Mouse (Mus musculus): Measurements from ENCODE around the gene Nwd1.
"Not testable (repeated sequence)": the region's sequence is repeated elsewhere in the genome, so short reads cannot be mapped to it uniquely, and the experiment has no call there.

Gene Nwd1

DNA sequence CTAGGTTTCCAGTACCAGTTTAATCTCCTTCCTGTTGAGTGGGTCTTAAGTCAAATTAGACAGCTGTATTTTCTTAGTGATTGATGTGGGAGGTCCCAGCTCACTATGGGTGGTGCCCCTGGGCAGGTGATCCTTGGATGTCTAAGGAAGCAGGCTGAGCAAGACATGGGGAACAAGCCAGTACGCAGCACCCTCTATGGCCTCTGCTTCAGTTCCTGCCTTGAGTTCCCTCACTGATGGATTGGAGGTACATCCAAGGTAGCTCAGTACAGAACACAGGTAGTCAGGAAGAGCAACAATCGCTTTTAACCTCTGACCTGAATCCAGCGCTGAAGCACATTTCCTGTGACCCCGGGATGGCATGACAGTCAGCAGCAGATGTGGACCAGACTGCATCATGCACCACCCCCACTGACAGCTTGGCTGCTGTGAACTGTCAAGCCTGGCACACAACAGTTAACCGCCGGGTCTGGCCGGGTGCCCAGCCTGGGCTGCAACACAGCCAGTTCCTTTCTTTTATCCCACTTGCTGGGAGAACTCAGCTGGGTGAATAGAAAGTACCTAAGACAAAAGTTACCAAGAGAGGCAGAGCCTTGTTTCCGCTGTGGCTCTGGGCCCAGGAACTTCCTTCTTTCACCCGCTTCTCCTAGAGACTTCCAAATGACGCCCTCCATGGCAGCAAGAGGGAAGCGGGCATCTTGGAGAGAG lies at the start of gene Nwd1:
Gene Nwd1 (plus strand): TSS at position 652 of the 708 bp plus-strand sequence.
- peak; percentile 66 for DNase-seq

DNA sequence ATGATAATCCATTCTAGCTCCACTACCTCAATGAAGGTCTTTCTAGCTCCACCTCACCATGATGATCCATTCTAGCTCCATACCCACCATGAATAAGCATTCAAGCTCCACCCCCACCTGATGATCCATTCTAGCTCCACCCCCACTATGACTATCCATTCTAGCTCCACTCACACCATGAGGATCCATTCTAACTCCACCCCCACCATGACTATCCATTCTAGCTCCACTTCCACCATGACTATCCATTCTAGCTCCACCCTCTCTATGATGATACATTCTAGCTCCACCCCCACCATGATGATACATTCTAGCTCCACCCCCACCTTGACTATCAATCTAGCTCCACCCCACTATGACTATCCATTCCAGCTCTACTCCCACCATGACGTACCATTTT lies 3.6 kb upstream of the Nwd1 start:
- DNase-seq: no peak

DNA sequence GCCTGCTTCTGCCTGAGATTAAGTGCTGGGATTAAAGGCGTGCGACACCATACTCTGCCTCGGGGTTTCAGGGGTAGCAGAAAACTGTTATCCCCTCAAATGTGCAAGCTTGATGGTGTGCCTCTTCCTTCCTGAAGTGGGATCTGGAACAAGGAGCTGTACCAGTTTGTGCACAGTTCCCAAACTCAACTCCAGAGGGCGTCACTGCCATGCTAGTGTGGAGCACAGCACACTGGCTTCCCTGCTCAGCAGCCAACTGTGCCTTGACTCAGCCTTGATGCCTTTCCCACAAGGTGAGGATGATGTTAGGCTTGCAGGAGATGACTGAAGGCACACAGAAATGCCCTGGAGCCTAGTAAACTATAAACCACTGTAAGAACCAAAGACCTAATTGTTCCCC lies 1.9 kb upstream of the Nwd1 start:
- DNase-seq: peak; percentile 69

DNA sequence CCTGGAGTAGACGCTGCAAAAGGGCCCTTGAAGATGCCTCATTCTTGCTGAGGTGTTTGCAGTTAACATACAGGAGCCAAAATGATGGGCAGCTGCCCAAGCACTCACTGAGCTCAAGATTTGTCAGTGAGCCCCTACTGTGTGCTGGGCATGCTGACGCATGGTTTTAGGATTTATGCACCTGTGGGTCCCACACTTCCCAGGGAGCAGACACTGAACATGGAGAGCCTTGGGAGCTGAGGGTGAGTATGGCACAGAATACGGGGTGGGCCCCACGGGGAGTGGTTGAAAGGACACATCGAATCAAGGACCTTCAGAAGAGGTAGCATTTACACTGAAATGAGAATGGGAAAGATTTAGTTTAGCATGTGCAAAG lies 245 bp downstream of the Nwd1 start:
- no peak for DNase-seq

DNA sequence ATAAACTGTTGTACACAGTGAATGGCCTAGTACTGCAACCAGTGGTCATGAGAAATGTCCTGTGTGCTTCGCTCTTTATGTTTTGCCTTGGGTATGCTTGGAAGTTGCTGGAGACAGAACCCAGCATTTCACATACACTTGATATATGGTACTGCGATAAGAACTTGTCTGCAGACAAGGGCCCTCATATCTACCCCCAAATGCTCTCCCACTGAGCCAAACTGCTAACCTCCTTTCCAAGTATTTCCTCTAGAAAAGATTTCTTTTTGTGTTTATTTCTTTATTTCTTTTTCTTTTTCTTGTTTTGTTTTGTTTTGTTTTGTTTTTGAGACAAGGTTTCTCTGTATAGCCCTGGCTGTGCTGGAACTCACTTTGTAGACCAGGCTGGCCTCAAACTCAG lies 4.2 kb downstream of the Nwd1 start:
- DNase-seq: no peak

DNA sequence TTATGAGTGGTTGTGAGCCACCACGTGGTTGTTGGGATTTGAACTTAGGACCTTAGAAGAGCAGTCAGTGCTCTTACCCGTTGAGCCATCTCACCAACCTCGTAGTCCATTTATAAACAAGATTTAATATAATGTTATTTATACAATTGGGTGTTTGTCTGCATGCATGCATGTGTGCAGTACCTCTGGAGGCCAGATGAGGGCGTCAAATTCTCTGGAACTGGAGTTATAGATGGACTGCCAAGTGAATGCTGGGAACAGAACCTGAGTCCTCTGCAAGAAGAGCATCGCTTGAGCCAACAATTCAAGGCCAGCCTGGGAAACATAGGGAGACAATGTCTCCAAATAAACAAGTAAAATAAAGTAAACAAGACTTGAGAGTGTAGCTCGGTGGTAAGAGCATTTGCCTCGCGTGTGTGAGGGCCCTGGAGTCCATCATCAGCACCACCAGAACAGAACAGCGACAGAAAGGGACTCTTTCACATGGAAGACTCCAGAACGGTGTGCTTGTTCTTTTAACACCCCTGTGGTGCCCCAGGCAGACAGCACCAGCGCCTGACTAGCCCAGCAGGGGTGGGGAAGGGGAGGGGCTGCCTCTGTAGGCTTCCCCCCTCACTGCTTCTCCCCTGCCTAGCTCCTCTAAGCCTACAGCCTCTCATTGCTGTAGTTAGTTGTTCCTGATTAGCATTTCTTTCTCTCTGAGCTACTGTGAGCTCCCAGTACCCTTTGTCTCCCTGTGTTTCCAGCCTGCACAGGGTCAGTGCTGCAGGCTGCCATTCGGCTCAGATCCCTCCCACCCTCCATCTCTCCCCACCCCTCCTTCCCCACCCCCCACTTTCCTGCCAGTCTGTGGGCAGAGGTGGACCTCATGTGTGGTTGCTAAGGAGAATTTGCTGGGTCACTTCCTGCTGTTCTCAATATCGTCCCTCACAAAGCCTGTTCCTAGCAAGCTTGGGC lies 8.3 kb downstream of the Nwd1 start:
- peak; percentile 57 for DNase-seq

DNA sequence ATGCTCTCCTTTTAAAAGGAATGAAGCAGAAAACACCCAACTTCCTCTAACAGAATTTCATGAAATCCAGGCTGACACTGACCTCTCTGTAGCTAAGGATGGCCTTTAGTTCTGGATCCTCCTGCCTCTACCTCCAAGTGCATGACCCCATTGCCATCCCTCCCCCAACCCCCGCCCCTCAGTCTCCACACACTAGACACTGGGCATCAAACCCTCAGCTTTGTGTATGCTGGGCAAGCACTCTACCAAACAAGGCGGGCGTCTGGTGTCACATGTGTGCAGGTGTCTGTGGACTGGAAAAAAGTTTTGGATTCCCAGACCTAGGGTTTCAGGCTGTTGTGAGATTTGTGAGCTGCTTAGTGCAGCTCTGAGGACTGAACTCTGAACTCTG lies 9.0 kb downstream of the Nwd1 start:
- DNase-seq: no peak

DNA sequence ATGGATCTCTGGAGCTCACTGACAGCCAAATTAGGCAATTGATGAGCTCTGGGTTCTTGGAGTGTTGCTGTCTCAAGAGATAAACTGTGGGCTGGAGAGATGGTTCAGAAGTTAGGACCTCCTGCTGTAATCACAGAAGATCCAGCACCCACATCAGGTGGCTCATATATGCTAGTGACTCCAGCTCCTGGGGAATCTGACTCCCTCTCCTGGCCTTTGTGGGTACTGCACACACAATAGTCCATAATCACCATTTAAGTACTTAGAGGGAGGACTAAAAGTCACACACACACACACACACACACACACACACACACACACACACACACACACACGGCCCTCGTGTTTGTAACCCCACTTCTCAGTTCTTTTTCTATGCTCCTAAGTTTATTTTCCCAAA lies 13.5 kb downstream of the Nwd1 start:
- no peak for DNase-seq

DNA sequence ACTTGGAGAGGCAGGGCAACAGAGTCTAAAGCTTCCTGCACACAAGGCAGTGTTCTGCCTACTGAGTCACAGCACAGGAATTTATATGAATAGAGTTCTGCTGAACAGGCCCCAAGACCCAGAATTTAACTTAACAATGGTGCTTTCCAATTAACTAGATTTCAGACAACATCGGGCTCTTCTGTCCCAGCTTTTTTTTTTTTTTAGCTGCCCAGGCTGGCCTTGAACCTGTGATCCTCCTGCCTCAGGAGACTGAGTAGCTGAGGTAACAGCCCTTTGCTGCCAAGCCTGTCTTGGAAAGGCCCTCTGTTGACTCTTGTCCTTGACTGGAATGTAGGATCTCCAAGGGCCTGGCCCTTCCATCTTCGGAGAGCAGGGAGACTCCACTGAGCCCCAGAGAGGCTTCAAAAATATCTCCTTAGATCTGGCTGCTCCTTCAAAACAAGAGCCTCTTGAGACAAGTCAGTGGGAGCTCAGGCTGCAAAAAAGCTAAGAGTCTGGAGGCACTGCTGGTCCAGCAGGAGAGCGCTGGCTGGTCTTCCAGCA lies 17.7 kb downstream of the Nwd1 start:
- DNase-seq: no peak

DNA sequence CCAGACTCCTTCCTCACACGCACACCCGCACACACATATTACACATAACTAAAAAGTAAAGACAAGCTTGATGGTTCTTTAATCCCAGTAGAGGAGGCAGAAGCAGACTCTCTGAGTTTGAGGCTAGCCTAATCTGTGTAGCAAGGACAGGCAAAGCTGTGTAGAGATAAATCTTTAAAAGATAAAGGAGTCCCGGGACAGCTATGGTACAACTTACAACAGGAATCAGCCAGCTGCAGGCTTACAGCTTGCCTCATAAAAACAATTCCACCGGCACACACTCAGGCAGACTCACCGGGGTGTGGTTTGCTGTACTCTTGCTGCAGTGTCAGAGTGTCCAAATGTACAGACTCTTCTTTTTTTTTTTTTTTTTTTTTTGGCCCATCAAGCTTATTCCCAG lies 18.2 kb downstream of the Nwd1 start:
- no peak for DNase-seq

DNA sequence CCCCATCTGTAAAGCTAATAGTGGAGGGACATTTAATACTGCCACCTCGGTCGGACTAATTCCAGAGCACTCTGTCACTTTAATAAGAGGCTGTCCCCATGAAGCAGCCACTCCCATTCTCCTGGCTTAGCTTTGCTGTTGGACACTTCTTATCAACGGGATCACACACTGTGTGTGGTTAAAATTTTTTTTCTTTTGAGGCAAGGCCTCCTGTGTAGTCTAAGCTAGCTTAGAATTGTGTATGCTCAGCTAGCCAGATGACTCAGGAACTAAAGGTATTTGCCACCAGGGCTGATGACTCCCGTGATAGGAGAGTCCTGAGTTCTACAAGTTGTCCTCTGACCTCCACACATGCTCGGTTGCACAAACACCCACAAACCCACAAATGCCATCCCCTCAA lies 18.9 kb downstream of the Nwd1 start:
- no peak for DNase-seq

DNA sequence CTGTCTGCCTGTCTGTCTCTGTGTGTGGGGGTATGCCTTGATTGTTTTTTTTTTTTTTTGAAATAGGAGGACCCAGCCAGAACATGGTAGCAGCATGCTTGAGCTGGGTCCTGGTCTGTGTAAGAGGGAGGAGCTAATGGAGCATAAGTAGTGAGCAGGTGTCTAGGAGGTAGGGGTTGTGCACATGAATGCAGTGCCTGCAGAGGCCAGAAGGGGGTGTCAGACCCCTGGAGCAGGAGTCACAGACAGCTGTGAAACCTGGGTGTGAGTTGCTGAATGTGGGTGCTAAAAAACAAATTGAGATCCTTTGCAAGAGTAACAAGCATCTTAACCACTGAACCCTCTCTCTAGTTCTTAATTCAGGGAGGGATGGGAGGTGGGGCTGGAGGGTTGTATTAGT lies 22.4 kb downstream of the Nwd1 start:
- peak; percentile 27 for DNase-seq

DNA sequence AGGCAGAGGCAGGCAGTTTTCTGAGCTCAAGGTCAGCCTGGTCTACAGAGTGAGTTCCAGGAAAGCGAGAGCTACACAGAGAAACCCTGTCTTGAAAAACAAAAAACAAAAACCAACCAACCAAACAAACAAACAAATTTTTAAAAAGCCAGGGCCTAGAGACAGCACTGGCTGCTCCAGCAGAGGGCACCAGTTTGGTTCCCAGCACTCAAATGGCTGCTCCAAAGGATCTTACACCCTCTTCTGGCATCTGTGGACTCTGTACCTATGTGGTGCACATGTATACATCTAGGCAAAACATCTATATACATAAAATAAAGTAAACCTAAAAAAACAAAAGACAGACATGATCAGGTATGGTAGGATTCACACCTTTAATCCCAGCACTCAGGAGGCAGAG lies 26.3 kb downstream of the Nwd1 start:
- no peak for DNase-seq

DNA sequence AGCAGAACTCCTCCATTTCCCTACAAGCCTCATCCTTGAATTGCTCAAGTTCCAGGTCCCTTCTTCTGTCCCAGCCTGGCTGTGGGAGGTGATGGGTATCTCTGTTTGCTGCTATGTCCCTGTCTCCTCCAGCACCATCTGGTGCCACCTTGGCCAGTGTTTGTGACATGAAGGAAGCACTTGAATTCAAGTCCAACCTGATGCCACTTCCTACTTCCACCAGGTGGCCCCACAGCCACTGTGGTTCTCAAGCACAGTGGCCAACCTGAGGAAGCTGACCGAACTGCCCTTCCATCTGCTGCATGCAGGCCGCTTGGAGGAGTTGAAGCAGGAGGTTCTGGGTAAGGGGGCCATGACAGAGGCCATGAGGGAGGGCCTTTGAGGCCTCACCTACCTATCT lies 27.7 kb downstream of the Nwd1 start:
- no peak for DNase-seq

DNA sequence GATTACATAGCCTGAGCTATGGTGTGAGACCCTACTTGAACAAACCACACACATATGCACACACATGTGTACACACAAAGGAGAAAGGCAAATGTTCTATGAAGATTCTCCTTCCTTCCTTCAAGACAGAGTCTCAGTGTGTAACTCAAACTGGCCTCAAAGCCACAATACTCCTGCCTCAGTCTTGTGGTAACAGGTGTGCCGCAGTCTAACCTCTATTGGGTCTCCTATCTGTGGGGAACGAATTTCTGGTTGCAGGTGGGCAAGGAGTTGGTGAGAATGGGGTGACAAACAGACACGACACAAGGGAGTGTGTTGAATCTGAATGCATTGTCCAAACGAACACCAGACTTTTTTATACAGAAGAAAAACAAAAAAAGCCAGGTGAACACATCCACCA lies 29.9 kb downstream of the Nwd1 start:
- peak; percentile 68 for DNase-seq

DNA sequence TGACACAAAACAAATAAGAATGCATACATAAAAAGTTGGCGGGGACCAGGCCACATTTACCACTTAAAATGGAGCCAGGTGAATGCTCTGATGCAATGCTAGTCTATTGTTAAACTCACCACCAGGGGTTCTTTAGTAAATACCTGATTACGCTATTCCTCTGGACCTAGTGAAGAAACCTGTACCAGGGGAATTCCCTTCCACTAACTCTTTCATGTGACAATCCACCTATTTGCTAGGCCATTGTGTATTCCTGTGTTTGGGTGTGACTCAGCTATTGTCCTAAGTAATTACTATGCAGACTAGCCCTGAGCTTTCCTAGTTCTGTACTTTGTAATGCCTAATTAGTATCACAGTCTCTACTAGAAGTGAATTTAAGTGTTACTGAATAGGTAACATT lies 30.3 kb downstream of the Nwd1 start:
- DNase-seq: not testable (repeated sequence)

DNA sequence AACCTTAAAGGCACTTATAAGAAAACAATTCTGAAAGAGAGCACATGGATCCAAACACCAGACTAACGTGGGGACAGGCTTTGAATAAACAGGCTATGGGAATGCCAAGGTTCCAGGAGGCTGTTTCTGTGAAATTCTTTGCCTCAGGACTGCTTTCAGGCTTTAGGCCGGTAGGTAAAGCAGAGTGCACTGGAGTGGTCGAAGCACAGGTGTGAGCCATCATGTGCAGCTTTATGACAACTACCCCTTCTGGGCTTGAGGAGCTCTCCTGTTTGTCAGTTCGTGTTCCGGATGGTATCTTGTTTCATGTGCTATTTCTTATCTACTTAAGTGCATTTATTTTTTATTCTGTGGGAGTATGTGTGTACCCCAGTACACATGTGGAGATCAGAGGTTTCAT lies 30.8 kb downstream of the Nwd1 start:
- DNase-seq: no peak

DNA sequence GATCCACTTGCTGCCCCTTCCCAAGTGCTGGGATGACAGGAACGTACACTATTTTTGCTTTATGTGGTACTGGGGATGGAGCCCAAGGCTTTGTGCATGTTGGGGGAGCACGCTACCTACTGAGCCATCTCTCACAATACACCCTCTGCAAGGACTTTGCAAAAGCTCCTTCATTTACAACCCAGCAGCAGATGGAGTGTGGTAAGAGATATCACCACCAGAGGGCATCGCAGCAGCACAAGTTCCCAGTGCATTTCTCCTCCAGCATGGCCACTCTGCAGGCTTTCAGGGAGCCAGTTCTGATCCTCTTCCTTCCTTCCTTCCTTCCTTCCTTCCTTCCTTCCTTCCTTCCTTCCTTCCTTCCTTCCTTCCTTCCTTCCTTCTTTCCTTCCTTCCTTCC lies 33.6 kb downstream of the Nwd1 start:
- DNase-seq: peak; percentile 82

DNA sequence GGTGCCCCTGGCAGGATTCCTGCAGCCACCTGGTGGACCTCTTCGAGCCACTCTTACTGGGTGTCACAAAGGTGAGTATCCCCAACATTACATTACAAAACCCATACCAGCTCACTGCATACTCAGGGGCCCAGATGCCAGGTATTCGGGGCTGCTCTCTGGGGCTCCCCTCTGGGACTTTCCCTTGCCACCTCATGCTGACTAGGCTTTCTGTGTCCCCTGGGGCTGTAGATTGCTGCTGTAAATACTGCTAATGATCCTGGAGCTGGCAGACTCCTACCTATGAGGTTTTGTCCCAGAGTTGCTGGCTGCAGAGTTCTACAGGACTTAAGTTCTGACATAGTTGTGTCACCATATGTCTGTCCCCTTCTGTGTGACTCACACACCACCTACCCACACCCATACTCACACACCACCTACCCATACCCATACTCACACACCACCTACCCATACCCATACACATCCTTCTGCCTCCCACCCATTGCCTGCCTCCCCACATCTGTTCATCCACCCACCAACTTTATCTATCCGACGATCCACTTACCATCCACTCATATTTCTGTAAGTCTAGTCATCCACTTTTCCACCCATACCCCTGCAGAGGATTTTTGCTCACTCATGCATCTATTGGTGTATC lies 35.7 kb downstream of the Nwd1 start:
- no peak for DNase-seq

DNA sequence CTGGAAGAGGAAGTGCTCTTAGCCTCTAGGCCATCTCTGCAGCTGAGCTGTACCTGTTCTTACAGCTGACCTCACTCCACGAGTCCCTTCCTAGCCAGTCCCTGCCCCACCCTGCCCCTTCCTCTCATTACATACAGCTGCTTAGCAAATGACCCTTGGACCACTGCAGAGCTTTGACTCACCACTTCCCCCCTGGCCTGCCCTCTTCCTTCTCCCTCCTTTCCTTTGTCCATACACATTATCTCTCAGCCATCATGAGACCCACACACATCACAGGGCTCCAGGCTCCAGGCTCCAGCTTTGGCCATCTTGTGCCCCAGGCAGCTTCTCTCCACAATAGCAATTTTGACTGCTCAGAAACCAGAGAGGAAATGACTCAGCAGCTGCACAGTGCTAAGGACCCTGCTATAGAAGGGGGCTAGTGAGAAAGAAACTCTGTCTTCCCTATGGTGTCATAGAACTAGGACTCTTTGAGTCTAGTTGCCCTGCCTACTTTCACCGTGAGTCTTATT lies 36.6 kb downstream of the Nwd1 start:
- peak; percentile 36 for DNase-seq

DNA sequence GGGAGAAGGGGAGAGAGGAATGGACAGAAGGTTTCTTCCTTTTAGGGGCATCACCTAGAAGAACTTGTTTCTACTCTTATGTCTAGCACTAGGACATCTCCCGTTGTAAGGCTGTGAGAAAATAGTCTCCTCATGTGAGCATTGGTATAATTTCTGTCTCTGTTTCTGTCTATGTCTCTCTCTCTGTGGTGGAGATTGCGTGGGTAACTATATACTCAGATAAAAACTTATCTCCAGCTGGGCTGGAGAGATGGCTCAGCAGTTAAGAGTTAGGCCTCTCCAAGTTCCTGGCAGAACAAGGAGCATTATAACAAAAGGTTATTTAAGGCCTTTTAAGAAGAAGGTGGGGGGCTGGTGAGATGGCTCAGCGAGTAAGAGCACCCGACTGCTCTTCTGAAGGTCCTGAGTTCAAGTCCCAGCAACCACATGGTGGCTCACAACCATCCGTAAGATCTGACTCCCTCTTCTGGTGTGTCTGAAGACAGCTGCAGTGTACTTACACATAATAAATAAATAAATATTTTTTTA lies 37.1 kb downstream of the Nwd1 start:
- DNase-seq: not testable (repeated sequence)

DNA sequence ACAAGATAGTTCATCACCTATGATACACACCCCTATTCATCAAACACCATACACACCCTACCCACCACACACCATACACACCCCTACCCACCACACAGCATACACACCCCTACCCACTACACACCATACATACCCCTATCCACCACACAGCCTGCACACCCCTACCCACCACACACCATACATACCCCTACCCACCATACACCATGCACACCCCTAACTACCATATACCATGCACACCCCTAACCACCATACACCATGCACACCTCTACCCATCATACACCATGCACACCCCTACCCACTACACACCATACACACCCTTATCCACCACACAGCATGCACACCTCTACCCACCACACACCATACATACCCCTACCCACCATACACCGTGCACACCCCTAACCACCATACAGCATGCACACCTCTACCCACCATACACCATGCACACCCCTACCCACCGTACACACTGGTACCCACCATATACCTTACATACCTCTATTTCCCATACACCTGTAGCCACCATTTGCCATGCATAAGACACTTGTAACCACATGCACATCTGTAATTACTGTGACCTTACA lies 51.9 kb downstream of the Nwd1 start:
- DNase-seq: no peak

DNA sequence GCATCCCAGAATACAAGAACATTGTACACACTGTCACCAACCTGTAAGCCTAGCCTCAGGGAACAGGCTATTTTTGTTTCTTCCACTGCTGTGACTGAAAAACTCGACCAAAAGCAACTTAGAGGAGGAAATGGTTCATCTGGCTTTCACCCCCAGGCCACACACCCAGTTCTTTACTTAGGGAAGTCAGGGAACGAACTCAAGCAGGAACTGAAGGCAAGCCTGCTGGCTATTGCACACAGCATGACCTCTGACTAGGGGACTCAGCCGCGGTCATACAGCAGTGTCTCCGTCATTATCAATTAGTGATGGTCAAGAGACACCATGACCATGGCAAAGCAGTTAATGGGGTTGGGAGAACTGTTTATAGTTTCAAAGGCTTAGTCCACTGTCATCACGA lies 66.1 kb downstream of the Nwd1 start:
- no peak for DNase-seq
